Mouse (Mus musculus) cerebellum, adult 9-10 months (tissue): Measurements from ENCODE around the gene Dscam.
"Not testable (repeated sequence)": the region's sequence is repeated elsewhere in the genome, so short reads cannot be mapped to it uniquely, and the experiment has no call there.

Source experiments
- DNase-seq: peaks from one replicate; pipeline ENCODE4 v3.0.0; 2022

The Dscam gene

GRCm38 (mm10) chr16:96931771-96932170 lies 238.8 kb downstream of the Dscam start:
- no peak for DNase-seq

GRCm38 (mm10) chr16:96928011-96928410 lies 242.5 kb downstream of the Dscam start:
- no peak for DNase-seq

- DNase-seq, result no peak
Observed at GRCm38 (mm10) chr16:96927408-96927807, 243.1 kb downstream of the Dscam start.

- DNase-seq, result no peak
Observed at GRCm38 (mm10) chr16:96926977-96927376, 243.6 kb downstream of the Dscam start.

GRCm38 (mm10) chr16:96923941-96924340 lies 246.6 kb downstream of the Dscam start:
- DNase-seq, result no peak

GRCm38 (mm10) chr16:96914495-96914894 lies 256.1 kb downstream of the Dscam start:
- DNase-seq, result no peak

GRCm38 (mm10) chr16:96912836-96913235 lies 257.7 kb downstream of the Dscam start:
- DNase-seq, result no peak

- DNase-seq, result no peak
Observed at GRCm38 (mm10) chr16:96912103-96912502, 258.4 kb downstream of the Dscam start.

GRCm38 (mm10) chr16:96910405-96911164 lies 260.0 kb downstream of the Dscam start:
- DNase-seq, result no peak

- no peak for DNase-seq
Observed at GRCm38 (mm10) chr16:96907818-96908217, 262.7 kb downstream of the Dscam start.

- no peak for DNase-seq
Observed at GRCm38 (mm10) chr16:96907081-96907480, 263.5 kb downstream of the Dscam start.

- DNase-seq, result no peak
Observed at GRCm38 (mm10) chr16:96906630-96907029, 263.9 kb downstream of the Dscam start.

- DNase-seq, result no peak
Observed at GRCm38 (mm10) chr16:96904761-96905160, 265.8 kb downstream of the Dscam start.

GRCm38 (mm10) chr16:96904359-96904758 lies 266.2 kb downstream of the Dscam start:
- no peak for DNase-seq

- DNase-seq, result no peak
Observed at GRCm38 (mm10) chr16:96902596-96902995, 268.0 kb downstream of the Dscam start.

GRCm38 (mm10) chr16:96901234-96902014 lies 269.1 kb downstream of the Dscam start:
- no peak for DNase-seq

GRCm38 (mm10) chr16:96899329-96899728 lies 271.2 kb downstream of the Dscam start:
- DNase-seq, result no peak

- DNase-seq, result peak; percentile 18
Observed at GRCm38 (mm10) chr16:96896510-96897133, 273.9 kb downstream of the Dscam start.

- no peak for DNase-seq
Observed at GRCm38 (mm10) chr16:96888036-96888435, 282.5 kb downstream of the Dscam start.

- no peak for DNase-seq
Observed at GRCm38 (mm10) chr16:96885817-96886216, 284.7 kb downstream of the Dscam start.

GRCm38 (mm10) chr16:96884590-96884989 lies 286.0 kb downstream of the Dscam start:
- not testable (repeated sequence) for DNase-seq

GRCm38 (mm10) chr16:96877271-96877670 lies 293.3 kb downstream of the Dscam start:
- no peak for DNase-seq

- no peak for DNase-seq
Observed at GRCm38 (mm10) chr16:96872799-96873198, 297.8 kb downstream of the Dscam start.

- DNase-seq, result no peak
Observed at GRCm38 (mm10) chr16:96857571-96857970, 313.0 kb downstream of the Dscam start.
